8 mouse cellular contexts compared by ENCODE assay signal in the genomic region with DNA sequence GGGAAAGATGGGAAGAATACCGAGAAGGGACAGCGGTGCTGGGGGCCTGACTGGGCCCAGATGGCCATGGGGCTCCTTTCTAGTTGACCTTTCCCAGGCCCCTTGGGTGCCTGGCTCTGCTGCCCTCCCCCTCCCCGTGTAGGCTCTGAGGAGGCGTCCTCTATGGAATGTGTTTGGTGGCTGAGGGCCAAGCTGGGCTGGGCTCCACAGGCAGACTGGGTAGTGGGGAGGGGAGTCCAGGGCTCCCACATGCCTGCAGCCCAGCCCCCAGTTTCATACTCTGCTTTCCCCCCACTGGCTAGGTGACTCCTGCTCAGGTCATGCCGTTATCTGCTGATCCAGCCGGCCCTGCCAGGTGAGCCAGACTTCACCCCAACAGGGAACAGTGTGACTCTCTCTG. TPM values are rescaled to one million over a fixed set of nuclear protein-coding genes. Genes with fewer than 3 reads are reported as not detected.
DNase-seq lines count a peak whose midpoint lies in the region; ATAC-seq lines count a peak whose summit lies in the region.

No protein-coding gene starts in this region.

- H3K9ac ChIP-seq in heart, embryonic 16.5 days (ENCODE audit: low read length), result peak overlapping the region; percentile 89
- peak overlapping the region; percentile 97 for H3K9ac ChIP-seq in lung, embryonic 16.5 days (ENCODE audit: low read length)
- no peak overlapping the region; the same call in 1 of the 2 replicates for H3K9ac ChIP-seq in stomach, embryonic 14.5 days (replicated peaks; ENCODE audit: low read depth, low read length)

- H3K9me3 ChIP-seq in heart, embryonic 16.5 days (replicated peaks; ENCODE audit: control insufficient read depth, low read length), result no peaks in the 10 kb centered on the region
- no peaks in the 10 kb centered on the region for H3K9me3 ChIP-seq in lung, embryonic 16.5 days (ENCODE audit: control insufficient read depth, low read length)
- H3K9me3 ChIP-seq in stomach, embryonic 14.5 days (ENCODE audit: control insufficient read depth, low read depth, low read length), result no peaks in the 10 kb centered on the region

- DNase-seq in urinary bladder, postnatal 14 days (ENCODE audit: low spot score), result peak; percentile 66
- DNase-seq in urinary bladder, adult 2 months (ENCODE audit: low spot score), result no peak
- DNase-seq in kidney, postnatal 25 days, result peak; percentile 86 to 92
- no peak for DNase-seq in embryo, embryonic 11 days

- peaks cover 62% of the 10 kb centered on the region for H3K4me1 ChIP-seq in heart, embryonic 16.5 days (ENCODE audit: control insufficient read depth, insufficient read depth, low read length)
- peaks cover 46% of the 10 kb centered on the region for H3K4me1 ChIP-seq in lung, embryonic 16.5 days (replicated peaks; ENCODE audit: control insufficient read depth, insufficient read depth, low read length)
- H3K4me1 ChIP-seq in stomach, embryonic 14.5 days (ENCODE audit: control insufficient read depth, insufficient read depth, low read length), result peaks cover 40% of the 10 kb centered on the region

- H3K27ac ChIP-seq in heart, embryonic 16.5 days (ENCODE audit: low read length), result peak overlapping the region; percentile 97
- peak overlapping the region; percentile 99 for H3K27ac ChIP-seq in lung, embryonic 16.5 days (ENCODE audit: low read length)
- H3K27ac ChIP-seq in stomach, embryonic 14.5 days (ENCODE audit: low read length), result peak overlapping the region; percentile 100

- H3K4me2 ChIP-seq in heart, embryonic 16.5 days (ENCODE audit: low read depth, low read length), result peak overlapping the region; percentile 81
- peak overlapping the region; percentile 87 for H3K4me2 ChIP-seq in lung, embryonic 16.5 days (ENCODE audit: low read depth, low read length)
- H3K4me2 ChIP-seq in stomach, embryonic 14.5 days (replicated peaks; ENCODE audit: low read depth, low read length), result peak overlapping the region; percentile 81

- ATAC-seq in heart, embryonic 16.5 days (replicated peaks; ENCODE audit: extremely low read depth, insufficient read depth, low FRiP score), result peak; percentile 73
- peak; percentile 57 for ATAC-seq in lung, embryonic 16.5 days (ENCODE audit: low read depth)
- peak; percentile 33; the same call in 1 of the 2 replicates for ATAC-seq in stomach, embryonic 14.5 days (ENCODE audit: insufficient number of reproducible peaks, insufficient read depth, low FRiP score, low read depth)
- ATAC-seq in erythroid progenitor cell, adult 5-6 weeks (replicated peaks; ENCODE audit: low FRiP score, poor library complexity, severe bottlenecking), result no peak

- H3K27me3 ChIP-seq in heart, embryonic 16.5 days (ENCODE audit: control insufficient read depth, insufficient read depth, low read length), result no peaks in the 10 kb centered on the region
- no peaks in the 10 kb centered on the region for H3K27me3 ChIP-seq in lung, embryonic 16.5 days (ENCODE audit: control insufficient read depth, insufficient read depth, low read depth, low read length)
- H3K27me3 ChIP-seq in stomach, embryonic 14.5 days (ENCODE audit: control insufficient read depth, insufficient read depth, low read length), result no peaks in the 10 kb centered on the region

- 12% methylated on average over 6 of the region's 6 CpGs for WGBS in heart, embryonic 16.5 days
- WGBS in lung, embryonic 16.5 days, result 17% methylated on average over 6 of the region's 6 CpGs
- WGBS in stomach, embryonic 14.5 days, result 26% methylated on average over 6 of the region's 6 CpGs

- H3K36me3 ChIP-seq in heart, embryonic 16.5 days (ENCODE audit: control insufficient read depth, insufficient read depth), result peaks cover 8% of the 10 kb centered on the region; the same call in 1 of the 2 replicates
- H3K36me3 ChIP-seq in lung, embryonic 16.5 days (ENCODE audit: control insufficient read depth, insufficient read depth, low read length), result peaks cover 15% of the 10 kb centered on the region
- H3K36me3 ChIP-seq in stomach, embryonic 14.5 days (ENCODE audit: control insufficient read depth, insufficient read depth, low read length), result peaks cover 29% of the 10 kb centered on the region

- H3K4me3 ChIP-seq in heart, embryonic 16.5 days (ENCODE audit: low read length), result peak overlapping the region; percentile 36
- H3K4me3 ChIP-seq in lung, embryonic 16.5 days (ENCODE audit: low read length), result peak overlapping the region; percentile 12; the same call in 1 of the 2 replicates
- no peak overlapping the region for H3K4me3 ChIP-seq in stomach, embryonic 14.5 days (ENCODE audit: low read depth, low read length)

RNA-seq across cellular contexts. Expression of gene Plxnb1, which starts 3.8 kb away (rescaled TPM):
- 19.9 and 26.2 TPM in 2 replicates for polyA plus RNA-seq in urinary bladder, adult 2 months (2012; rRNA removed)
- 7.8 and 8.8 TPM in 2 replicates for polyA plus RNA-seq in heart, embryonic 16.5 days (2015; fragmentation: Nextera tagmentation; extraction: Ambion mirVana)
- 17.4 and 18.6 TPM in 2 replicates for polyA plus RNA-seq in lung, embryonic 16.5 days (2015; fragmentation: Nextera tagmentation; extraction: Ambion mirVana)
- polyA plus RNA-seq in stomach, embryonic 14.5 days (2014; fragmentation: Nextera tagmentation; extraction: Ambion mirVana), result 15.8 and 17.5 TPM in 2 replicates
- not detected in 2 replicates for total RNA-seq in erythroid progenitor cell, adult 5-6 weeks (2015; ENCODE audit: low replicate concordance)
- total RNA-seq in erythroid progenitor cell, adult 5-6 weeks (2017; ENCODE audit: low replicate concordance), result not detected in 2 replicates

RNA-seq across cellular contexts. Expression of gene Tma7, which starts 16.6 kb away (rescaled TPM):
- polyA plus RNA-seq in urinary bladder, adult 2 months (2012; rRNA removed), result 118 and 126 TPM in 2 replicates
- 414 and 431 TPM in 2 replicates for polyA plus RNA-seq in heart, embryonic 16.5 days (2015; fragmentation: Nextera tagmentation; extraction: Ambion mirVana)
- polyA plus RNA-seq in lung, embryonic 16.5 days (2015; fragmentation: Nextera tagmentation; extraction: Ambion mirVana), result 524 and 545 TPM in 2 replicates
- polyA plus RNA-seq in stomach, embryonic 14.5 days (2014; fragmentation: Nextera tagmentation; extraction: Ambion mirVana), result 633 and 676 TPM in 2 replicates
- total RNA-seq in erythroid progenitor cell, adult 5-6 weeks (2015; ENCODE audit: low replicate concordance), result 106 and 281 TPM in 2 replicates
- 31.5 and 73.0 TPM in 2 replicates for total RNA-seq in erythroid progenitor cell, adult 5-6 weeks (2017; ENCODE audit: low replicate concordance)

RNA-seq across cellular contexts. Expression of gene Ccdc51, which starts 16.7 kb away (rescaled TPM):
- polyA plus RNA-seq in urinary bladder, adult 2 months (2012; rRNA removed), result 10.9 and 14.0 TPM in 2 replicates
- 14.7 and 15.9 TPM in 2 replicates for polyA plus RNA-seq in heart, embryonic 16.5 days (2015; fragmentation: Nextera tagmentation; extraction: Ambion mirVana)
- 11.2 and 13.1 TPM in 2 replicates for polyA plus RNA-seq in lung, embryonic 16.5 days (2015; fragmentation: Nextera tagmentation; extraction: Ambion mirVana)
- 12.9 and 13.1 TPM in 2 replicates for polyA plus RNA-seq in stomach, embryonic 14.5 days (2014; fragmentation: Nextera tagmentation; extraction: Ambion mirVana)
- 2.9 and 5.0 TPM in 2 replicates for total RNA-seq in erythroid progenitor cell, adult 5-6 weeks (2015; ENCODE audit: low replicate concordance)
- 2.6 and 5.5 TPM in 2 replicates for total RNA-seq in erythroid progenitor cell, adult 5-6 weeks (2017; ENCODE audit: low replicate concordance)

RNA-seq across cellular contexts. Expression of gene Atrip, which starts 25.0 kb away (rescaled TPM):
- polyA plus RNA-seq in urinary bladder, adult 2 months (2012; rRNA removed), result 17.1 and 17.6 TPM in 2 replicates
- 15.6 and 17.3 TPM in 2 replicates for polyA plus RNA-seq in heart, embryonic 16.5 days (2015; fragmentation: Nextera tagmentation; extraction: Ambion mirVana)
- polyA plus RNA-seq in lung, embryonic 16.5 days (2015; fragmentation: Nextera tagmentation; extraction: Ambion mirVana), result 22.8 and 24.7 TPM in 2 replicates
- 27.2 and 29.3 TPM in 2 replicates for polyA plus RNA-seq in stomach, embryonic 14.5 days (2014; fragmentation: Nextera tagmentation; extraction: Ambion mirVana)
- 3.4 and 6.5 TPM in 2 replicates for total RNA-seq in erythroid progenitor cell, adult 5-6 weeks (2015; ENCODE audit: low replicate concordance)
- 11.0 and 12.6 TPM in 2 replicates for total RNA-seq in erythroid progenitor cell, adult 5-6 weeks (2017; ENCODE audit: low replicate concordance)

RNA-seq across cellular contexts. Expression of gene Trex1, which starts 39.4 kb away (rescaled TPM):
- polyA plus RNA-seq in urinary bladder, adult 2 months (2012; rRNA removed), result 37.3 and 41.4 TPM in 2 replicates
- polyA plus RNA-seq in heart, embryonic 16.5 days (2015; fragmentation: Nextera tagmentation; extraction: Ambion mirVana), result 12.5 and 14.5 TPM in 2 replicates
- 12.1 and 13.2 TPM in 2 replicates for polyA plus RNA-seq in lung, embryonic 16.5 days (2015; fragmentation: Nextera tagmentation; extraction: Ambion mirVana)
- 11.6 and 12.2 TPM in 2 replicates for polyA plus RNA-seq in stomach, embryonic 14.5 days (2014; fragmentation: Nextera tagmentation; extraction: Ambion mirVana)
- total RNA-seq in erythroid progenitor cell, adult 5-6 weeks (2015; ENCODE audit: low replicate concordance), result 11.5 and 17.6 TPM in 2 replicates
- total RNA-seq in erythroid progenitor cell, adult 5-6 weeks (2017; ENCODE audit: low replicate concordance), result 0.26 and 0.76 TPM in 2 replicates

Comparison
In these comparisons a context has a peak if more than half of its experiments do, and no peak if none do; other contexts are left out.
1. DNase-seq: peak in urinary bladder, postnatal 14 days (single experiment) and kidney, postnatal 25 days (2 of 2); none in urinary bladder, adult 2 months (single experiment) and embryo, embryonic 11 days (single experiment).
2. Peak in every context shown above with its lines, with median percentiles within 50 percentile points of each other: H3K27ac ChIP-seq and H3K4me2 ChIP-seq.